Mouse (Mus musculus): ENCODE data around the gene Slmap. TPM values are rescaled to one million over a fixed set of nuclear protein-coding genes. Genes with fewer than 3 reads are reported as not detected.
A peak's percentile ranks its signal among the peaks of the same experiment; 100 is the strongest.
"Not testable (repeated sequence)": the region's sequence is repeated elsewhere in the genome, so short reads cannot be mapped to it uniquely, and the experiment has no call there.

Slmap gene
- 22.9 and 24.3 TPM in 2 replicates for polyA plus RNA-seq (2015; fragmentation: Nextera tagmentation; extraction: Ambion mirVana)

DNA sequence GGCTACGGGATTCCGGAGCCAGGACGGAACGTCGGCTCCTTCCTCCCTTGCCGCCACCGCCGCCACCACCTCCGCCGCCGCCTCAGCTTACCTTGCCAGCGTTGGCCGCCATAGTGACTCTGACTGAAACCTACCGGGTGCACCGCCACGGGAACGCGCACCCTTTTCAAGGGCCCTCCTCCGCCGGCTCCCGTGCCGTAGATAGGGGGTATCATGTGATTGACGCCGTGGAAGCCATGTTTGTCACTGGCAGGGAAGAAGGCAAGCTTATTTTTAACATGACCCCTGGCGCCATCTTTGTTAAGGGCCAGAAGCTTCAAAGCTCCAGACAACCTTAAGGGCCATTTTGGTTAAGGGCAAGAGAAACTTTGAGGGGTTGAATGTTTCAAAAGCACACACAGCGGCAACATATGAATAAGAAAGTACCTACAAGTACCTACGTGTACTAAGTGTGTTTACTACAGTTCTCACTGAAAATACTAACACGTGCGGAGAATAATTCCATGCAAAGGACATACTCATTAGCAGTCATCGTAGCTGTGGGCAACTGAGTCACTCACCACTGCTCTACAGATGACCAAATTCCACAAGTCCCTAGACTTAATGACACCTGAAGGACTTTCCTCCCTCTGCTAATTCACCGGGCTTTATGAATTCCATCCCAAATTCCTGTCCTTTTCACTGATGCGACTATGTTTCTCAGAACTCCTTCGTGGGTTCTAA is at the start of gene Slmap:
TSS of gene Slmap (minus strand) at position 175 of the 723 bp plus-strand sequence.
- Histone ChIP-seq H3K27me3 (ENCODE audit: insufficient read depth, low read length) (no peaks in the 10 kb centered on the region), H3K9ac (ENCODE audit: low read depth, low read length) (peak within 1 kb of the TSS; percentile 94), H3K9me3 (replicated peaks; ENCODE audit: low read length) (no peaks in the 10 kb centered on the region), H3K27ac (peak within 1 kb of the TSS; percentile 90), H3K36me3 (ENCODE audit: insufficient read depth, low read length) (no peaks in the 10 kb centered on the region), H3K4me2 (ENCODE audit: low read length) (peak within 1 kb of the TSS; percentile 73), H3K4me1 (replicated peaks; ENCODE audit: insufficient read depth, low read length) (peaks cover 22% of the 10 kb centered on the region), H3K4me3 (replicated peaks; ENCODE audit: low read depth, low read length) (peak within 1 kb of the TSS; percentile 90)
- DNase-seq (ENCODE audit: low spot score) (peak; percentile 98), ATAC-seq (replicated peaks; ENCODE audit: low FRiP score, low read depth) (peak; percentile 91)
- WGBS: 13% methylated on average over 33 of the region's 33 CpGs
- TF ChIP-seq CTCF (IDR thresholded peaks at IDR 0.05; ENCODE audit: low read depth): peak; percentile 20; the same call in 1 of the 2 replicates

DNA sequence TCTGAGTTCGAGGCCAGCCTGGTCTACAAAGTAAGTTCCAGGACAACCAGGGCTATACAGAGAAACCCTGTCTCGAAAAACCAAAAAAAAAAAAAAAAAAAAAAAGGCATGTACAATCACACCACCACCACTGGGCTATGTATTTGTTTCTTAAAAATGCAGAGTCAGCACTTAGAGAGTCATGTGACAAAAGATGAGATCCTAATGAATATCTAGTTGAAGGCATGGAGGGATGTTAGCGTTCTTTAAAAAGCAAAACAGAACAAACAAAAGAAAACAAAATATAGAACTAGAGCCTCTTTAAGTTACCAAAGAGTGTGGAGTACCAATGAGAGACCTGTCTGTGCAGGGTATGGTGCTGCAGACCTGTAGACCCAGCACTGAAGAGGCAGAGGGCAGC is 48.9 kb upstream of the Slmap start:
- WGBS: 86% methylated on average over 3 of the region's 3 CpGs
- DNase-seq (ENCODE audit: low spot score): no peak
- Histone ChIP-seq H3K27me3 (ENCODE audit: insufficient read depth, low read length) (no peaks in the 10 kb centered on the region), H3K4me3 (replicated peaks; ENCODE audit: low read depth, low read length) (no peak overlapping the region), H3K9me3 (replicated peaks; ENCODE audit: low read length) (no peaks in the 10 kb centered on the region), H3K4me2 (ENCODE audit: low read length) (no peak overlapping the region), H3K4me1 (replicated peaks; ENCODE audit: insufficient read depth, low read length) (no peaks in the 10 kb centered on the region), H3K9ac (ENCODE audit: low read depth, low read length) (no peak overlapping the region), H3K36me3 (ENCODE audit: insufficient read depth, low read length) (peaks cover 5% of the 10 kb centered on the region; the same call in 1 of the 2 replicates), H3K27ac (no peak overlapping the region)
- TF ChIP-seq CTCF (IDR thresholded peaks at IDR 0.05; ENCODE audit: low read depth): no peak
- no peak for ATAC-seq (replicated peaks; ENCODE audit: low FRiP score, low read depth)

DNA sequence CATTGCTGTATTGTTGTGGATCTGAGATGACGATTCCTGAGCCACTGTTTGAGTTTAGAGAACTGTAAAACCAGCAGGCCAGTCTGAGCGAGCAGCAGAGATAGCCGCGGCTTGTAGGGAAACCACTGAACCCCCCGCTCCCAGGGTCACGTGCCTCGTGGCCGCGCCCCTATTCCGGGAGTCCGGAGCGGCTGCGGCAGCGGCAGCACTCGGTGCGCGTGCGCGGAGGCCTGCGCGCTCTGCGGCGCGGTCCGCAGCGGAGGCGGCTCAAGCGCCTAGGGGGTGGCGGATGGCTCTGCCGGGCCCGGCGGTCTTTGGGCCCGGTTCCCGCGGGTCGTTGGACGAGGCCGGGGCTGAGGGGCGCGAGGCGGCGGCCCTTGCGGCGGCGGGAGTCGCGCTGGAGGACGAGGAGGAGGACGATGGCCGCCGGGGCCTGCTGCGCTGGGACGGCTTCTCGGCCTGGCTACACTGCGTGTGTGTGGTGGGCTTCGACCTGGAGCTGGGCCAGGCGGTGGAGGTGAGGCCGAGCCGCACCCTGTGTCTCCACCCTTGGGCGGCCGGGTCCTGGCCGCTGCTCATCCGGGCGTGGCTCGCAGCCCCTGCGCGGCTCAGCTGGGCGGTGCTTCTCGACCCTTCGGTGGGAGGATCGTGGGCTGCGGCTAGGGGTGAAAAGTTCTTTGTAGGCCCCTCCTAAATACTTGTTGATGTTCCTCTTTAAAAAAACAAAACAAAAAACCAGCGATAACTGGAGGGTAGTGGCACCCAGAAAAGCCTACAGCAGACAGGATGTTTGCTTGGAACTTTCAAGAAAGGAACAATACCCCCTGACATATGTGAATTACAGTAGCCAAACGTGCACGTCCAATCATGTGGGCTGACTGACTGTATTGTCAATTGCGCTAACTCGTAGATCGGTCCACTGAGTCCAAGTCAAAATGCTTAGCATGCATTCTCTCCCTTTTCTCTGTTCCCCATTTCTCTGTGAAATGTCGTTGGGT is 44.9 kb upstream of the Slmap start:
- under 1% methylated on average over 78 of the region's 79 CpGs for WGBS
- peak overlapping the region; percentile 56 for H3K4me2 ChIP-seq (ENCODE audit: low read length)
- H3K9ac ChIP-seq (ENCODE audit: low read depth, low read length): peak overlapping the region; percentile 100
- TF ChIP-seq CTCF (IDR thresholded peaks at IDR 0.05; ENCODE audit: low read depth): no peak
- ATAC-seq (replicated peaks; ENCODE audit: low FRiP score, low read depth) (peak; percentile 95), DNase-seq (ENCODE audit: low spot score) (peak; percentile 95)
- peak overlapping the region; percentile 86 for H3K4me3 ChIP-seq (replicated peaks; ENCODE audit: low read depth, low read length)
- H3K27ac ChIP-seq: peak overlapping the region; percentile 100
- no peaks in the 10 kb centered on the region for H3K9me3 ChIP-seq (replicated peaks; ENCODE audit: low read length)
- H3K36me3 ChIP-seq (ENCODE audit: insufficient read depth, low read length): peaks cover 5% of the 10 kb centered on the region; the same call in 1 of the 2 replicates
- no peaks in the 10 kb centered on the region for H3K27me3 ChIP-seq (ENCODE audit: insufficient read depth, low read length)
- H3K4me1 ChIP-seq (replicated peaks; ENCODE audit: insufficient read depth, low read length): no peaks in the 10 kb centered on the region

DNA sequence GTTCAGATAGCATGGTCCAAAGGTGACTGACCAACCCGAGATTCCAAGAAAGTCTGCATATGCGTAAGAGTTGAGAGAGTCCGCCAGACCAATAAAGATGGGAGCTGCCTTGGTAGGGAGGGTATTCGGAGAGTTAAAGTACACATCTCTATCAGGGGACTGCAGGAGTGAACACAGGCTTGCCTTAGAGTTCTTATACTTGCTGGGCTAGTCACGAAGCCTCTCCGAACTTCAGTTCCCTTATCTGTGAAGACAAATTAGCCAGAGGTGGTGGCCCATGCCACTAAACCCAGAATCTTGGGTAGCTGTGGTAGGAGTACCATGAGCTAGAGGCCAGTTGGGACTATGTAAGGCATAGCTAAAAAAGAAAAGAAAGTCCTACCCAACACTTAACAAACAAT is 44.1 kb upstream of the Slmap start:
- Histone ChIP-seq H3K9ac (ENCODE audit: low read depth, low read length) (no peak overlapping the region), H3K4me2 (ENCODE audit: low read length) (peak overlapping the region; percentile 56; the same call in 1 of the 2 replicates), H3K27ac (peak overlapping the region; percentile 100; the same call in 1 of the 2 replicates), H3K27me3 (ENCODE audit: insufficient read depth, low read length) (no peaks in the 10 kb centered on the region), H3K36me3 (ENCODE audit: insufficient read depth, low read length) (peaks cover 5% of the 10 kb centered on the region; the same call in 1 of the 2 replicates), H3K4me1 (replicated peaks; ENCODE audit: insufficient read depth, low read length) (no peaks in the 10 kb centered on the region), H3K9me3 (replicated peaks; ENCODE audit: low read length) (no peaks in the 10 kb centered on the region), H3K4me3 (replicated peaks; ENCODE audit: low read depth, low read length) (no peak overlapping the region; the same call in 1 of the 2 replicates)
- DNase-seq (ENCODE audit: low spot score) (no peak), ATAC-seq (replicated peaks; ENCODE audit: low FRiP score, low read depth) (no peak)
- WGBS: 67% methylated on average over 6 of the region's 6 CpGs
- TF ChIP-seq CTCF (IDR thresholded peaks at IDR 0.05; ENCODE audit: low read depth): no peak

DNA sequence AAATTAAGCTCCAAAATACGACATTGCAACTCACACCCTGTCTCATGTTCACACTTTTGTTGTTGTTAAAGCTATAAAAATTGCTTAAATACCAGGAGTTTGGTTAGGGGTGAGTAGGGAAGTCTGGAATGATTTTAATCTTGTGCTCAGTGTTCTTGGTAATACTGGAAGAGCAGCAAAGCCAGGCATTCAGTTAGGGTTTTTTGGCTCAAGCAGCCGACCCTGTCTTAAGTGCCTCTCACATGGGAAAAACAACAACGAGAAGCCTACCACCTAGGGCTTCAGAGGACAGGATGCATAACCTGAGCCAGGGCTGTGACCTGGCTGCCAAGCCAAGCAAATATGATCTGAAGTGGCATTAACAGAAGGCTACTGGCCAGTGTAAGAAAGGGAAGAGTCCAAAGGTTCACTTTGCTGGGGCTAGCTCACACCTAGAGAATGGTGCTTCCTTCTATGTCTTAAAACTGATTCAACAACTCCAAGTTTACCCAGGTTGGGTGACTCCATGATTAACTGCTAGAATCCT is 41.6 kb upstream of the Slmap start:
- Histone ChIP-seq H3K27me3 (ENCODE audit: insufficient read depth, low read length) (no peaks in the 10 kb centered on the region), H3K4me1 (replicated peaks; ENCODE audit: insufficient read depth, low read length) (no peaks in the 10 kb centered on the region), H3K9ac (ENCODE audit: low read depth, low read length) (no peak overlapping the region), H3K9me3 (replicated peaks; ENCODE audit: low read length) (no peaks in the 10 kb centered on the region), H3K27ac (no peak overlapping the region), H3K36me3 (ENCODE audit: insufficient read depth, low read length) (no peaks in the 10 kb centered on the region), H3K4me2 (ENCODE audit: low read length) (no peak overlapping the region), H3K4me3 (replicated peaks; ENCODE audit: low read depth, low read length) (no peak overlapping the region)
- no peak for TF ChIP-seq CTCF (IDR thresholded peaks at IDR 0.05; ENCODE audit: low read depth)
- DNase-seq (ENCODE audit: low spot score) (no peak), ATAC-seq (replicated peaks; ENCODE audit: low FRiP score, low read depth) (no peak)
- 57% methylated on average over 3 of the region's 3 CpGs for WGBS

DNA sequence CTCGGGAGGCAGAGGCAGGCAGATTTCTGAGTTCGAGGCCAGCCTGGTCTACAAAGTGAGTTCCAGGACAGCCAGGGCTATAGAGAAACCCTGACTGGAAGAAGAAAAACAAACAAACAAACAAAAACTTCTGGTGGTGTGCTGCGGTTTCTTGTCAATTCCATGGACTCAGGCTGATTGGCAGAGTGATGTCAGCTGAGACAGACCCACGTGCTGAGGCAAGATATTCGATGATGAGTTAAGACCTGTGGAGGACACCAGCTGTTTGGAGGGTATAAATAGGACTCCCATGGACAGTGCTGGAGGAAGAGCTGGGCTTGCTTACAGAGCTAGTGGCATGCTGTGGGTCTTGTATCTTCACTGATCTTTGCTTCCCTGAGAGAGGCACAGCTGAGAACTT is 38.8 kb upstream of the Slmap start, which contains the start of gene Dennd6a:
TSS of gene Dennd6a (plus strand) at position 301 of the 400 bp plus-strand sequence.
- WGBS: 82% methylated on average over 5 of the region's 5 CpGs

More for the DNA sequence above, 38.8 kb upstream of the Slmap start, which contains the start of gene Dennd6a:
- ATAC-seq (replicated peaks; ENCODE audit: low FRiP score, low read depth); H3K36me3 ChIP-seq (ENCODE audit: insufficient read depth, low read length); H3K27me3 ChIP-seq (ENCODE audit: insufficient read depth, low read length); H3K4me1 ChIP-seq (replicated peaks; ENCODE audit: insufficient read depth, low read length); DNase-seq (ENCODE audit: low spot score); H3K27ac ChIP-seq; H3K4me3 ChIP-seq (replicated peaks; ENCODE audit: low read depth, low read length); H3K9ac ChIP-seq (ENCODE audit: low read depth, low read length); H3K9me3 ChIP-seq (replicated peaks; ENCODE audit: low read length); H3K4me2 ChIP-seq (ENCODE audit: low read length): not testable (repeated sequence)

Data from kidney, postnatal 0 days (tissue).